ENCODE assay signal across 23 mouse cellular contexts in genomic region chr11:3462846-3463245, GRCm38 (mm10). TPM values are rescaled to one million over a fixed set of nuclear protein-coding genes. Genes with fewer than 3 reads are reported as not detected.
DNase-seq lines count a peak whose midpoint lies in the region; ATAC-seq and TF ChIP-seq lines count a peak whose summit lies in the region.
"Had no signal": no experiment of that assay in that cellular context is flagged by ENCODE, and none has a peak within 500 bp of the region (broad histone marks: within the 10 kb centered on the region; RNA-seq: fewer than 3 reads in every experiment).

No protein-coding gene starts in this region.

- 100% methylated on average over 1 of the region's 1 CpGs for WGBS in kidney, postnatal 0 days

- no peak overlapping the region for H3K9ac ChIP-seq in kidney, postnatal 0 days (ENCODE audit: low read depth, low read length)
- H3K9ac ChIP-seq: embryonic facial prominence, embryonic 12.5 days; embryonic facial prominence, embryonic 15.5 days; forebrain, embryonic 12.5 days had no signal

- ATAC-seq in kidney, postnatal 0 days (replicated peaks; ENCODE audit: low FRiP score, low read depth) = no peak
- ATAC-seq: activated CD4-positive, CD25-positive, alpha-beta regulatory T cell, adult 4 months; forebrain, embryonic 14.5 days; forebrain, embryonic 16.5 days; Patski had no signal

- H3K4me3 ChIP-seq in kidney, postnatal 0 days (replicated peaks; ENCODE audit: low read depth, low read length) = no peak overlapping the region
- no peak overlapping the region for H3K4me3 ChIP-seq in myocyte
- H3K4me3 ChIP-seq: embryonic facial prominence, embryonic 12.5 days; embryonic facial prominence, embryonic 15.5 days; erythroblast, embryonic 14.5 days; forebrain, embryonic 10.5 days; forebrain, embryonic 12.5 days had no signal

- DNase-seq in kidney, postnatal 0 days (ENCODE audit: low spot score) = peak; percentile 52
- DNase-seq in kidney, adult 9 months = no peak
- DNase-seq in NIH3T3 (ENCODE audit: low read depth) = peak; percentile 69
- no peak for DNase-seq in cerebellum, adult 9-10 months
- DNase-seq: adrenal gland, adult 8-10 months; adrenal gland, postnatal 14 days; adrenal gland, postnatal 36 days; cerebellum, adult 11-12 months; cerebellum, adult 2 months; cerebellum, adult 9-11 months; cerebellum, postnatal 14 days; cerebellum, postnatal 36 days; embryo, embryonic 11 days had no signal

- no peak for TF ChIP-seq POLR2A in myocyte (IDR thresholded peaks at IDR 0.05; ENCODE audit: insufficient read length, low read depth)

- no peak for TF ChIP-seq CTCF in kidney, postnatal 0 days (IDR thresholded peaks at IDR 0.05; ENCODE audit: low read depth)

- no peak overlapping the region for H3ac ChIP-seq in myocyte (ENCODE audit: control insufficient read depth, insufficient read length)

- H3K4me2 ChIP-seq in kidney, postnatal 0 days (ENCODE audit: low read length) = no peak overlapping the region
- H3K4me2 ChIP-seq in myocyte (ENCODE audit: low read depth) = peak overlapping the region; percentile 10
- H3K4me2 ChIP-seq: embryonic facial prominence, embryonic 12.5 days; embryonic facial prominence, embryonic 15.5 days; forebrain, embryonic 12.5 days had no signal

- no peaks in the 10 kb centered on the region for H3K36me3 ChIP-seq in kidney, postnatal 0 days (ENCODE audit: insufficient read depth, low read length)
- H3K36me3 ChIP-seq in myocyte (ENCODE audit: control insufficient read depth, insufficient read depth) = no peaks in the 10 kb centered on the region
- H3K36me3 ChIP-seq: embryonic facial prominence, embryonic 12.5 days; embryonic facial prominence, embryonic 15.5 days; forebrain, embryonic 10.5 days; forebrain, embryonic 12.5 days had no signal

- H3K27me3 ChIP-seq in kidney, postnatal 0 days (ENCODE audit: insufficient read depth, low read length) = no peaks in the 10 kb centered on the region
- H3K27me3 ChIP-seq in myocyte (ENCODE audit: control insufficient read depth, insufficient read depth, insufficient read length) = no peaks in the 10 kb centered on the region
- H3K27me3 ChIP-seq: embryonic facial prominence, embryonic 12.5 days; embryonic facial prominence, embryonic 15.5 days; forebrain, embryonic 12.5 days; Patski had no signal

- H3K9me3 ChIP-seq in kidney, postnatal 0 days (replicated peaks; ENCODE audit: low read length) = no peaks in the 10 kb centered on the region
- H3K9me3 ChIP-seq: embryonic facial prominence, embryonic 12.5 days; embryonic facial prominence, embryonic 15.5 days; forebrain, embryonic 10.5 days; forebrain, embryonic 12.5 days had no signal

- no peak overlapping the region; the same call in 1 of the 2 replicates for H3K27ac ChIP-seq in kidney, postnatal 0 days
- H3K27ac ChIP-seq: embryonic facial prominence, embryonic 12.5 days; embryonic facial prominence, embryonic 15.5 days; forebrain, embryonic 10.5 days; forebrain, embryonic 12.5 days had no signal

- no peaks in the 10 kb centered on the region for H3K4me1 ChIP-seq in kidney, postnatal 0 days (replicated peaks; ENCODE audit: insufficient read depth, low read length)
- H3K4me1 ChIP-seq: embryonic facial prominence, embryonic 12.5 days; embryonic facial prominence, embryonic 15.5 days; forebrain, embryonic 10.5 days; forebrain, embryonic 12.5 days had no signal

- no peaks in the 10 kb centered on the region for H3K79me2 ChIP-seq in myocyte (ENCODE audit: control insufficient read depth, insufficient read depth)

TF ChIP-seq in myocyte, 11 proteins besides CTCF, POLR2A, EP300 and RAD21:
- TF ChIP-seq MYOG (IDR thresholded peaks at IDR 0.05; ENCODE audit: control insufficient read depth in 1 of 3, insufficient read depth in 1 of 3, insufficient read length in 2 of 3, low read depth in 2 of 3) = no peak
- no peak for TF ChIP-seq POLR2AphosphoS2 (IDR thresholded peaks at IDR 0.05; ENCODE audit: insufficient read length, low read depth)
- no peak for TF ChIP-seq CEBPB (IDR thresholded peaks at IDR 0.05; ENCODE audit: insufficient read depth, poor library complexity, severe bottlenecking)
- TF ChIP-seq USF1 (IDR thresholded peaks at IDR 0.05; ENCODE audit: low read depth) = no peak
- TF ChIP-seq TCF3 (IDR thresholded peaks at IDR 0.05; ENCODE audit: insufficient read length, low read depth) = no peak
- no peak for TF ChIP-seq MAX (IDR thresholded peaks at IDR 0.05; ENCODE audit: low read depth)
- TF ChIP-seq SRF (IDR thresholded peaks at IDR 0.05; ENCODE audit: control insufficient read depth, insufficient read length, low read depth) = no peak
- no peak for TF ChIP-seq E2F4 (IDR thresholded peaks at IDR 0.05; ENCODE audit: insufficient read depth)
- TF ChIP-seq TCF12 (IDR thresholded peaks at IDR 0.05; ENCODE audit: insufficient read depth, poor library complexity, severe bottlenecking) = no peak
- no peak for TF ChIP-seq MYOD1 (IDR thresholded peaks at IDR 0.05; ENCODE audit: control insufficient read depth in 1 of 3, insufficient read length in 2 of 3, low read depth in 2 of 3)
- no peak for TF ChIP-seq REST (IDR thresholded peaks at IDR 0.05; ENCODE audit: insufficient read depth, insufficient read length)

RNA-seq across cellular contexts. Expression of gene Rnf185, which starts 10.7 kb away (rescaled TPM):
- 37.8 and 39.1 TPM in 2 replicates for polyA plus RNA-seq in kidney, postnatal 0 days (2015; fragmentation: Nextera tagmentation; extraction: Ambion mirVana)
- 47.2 TPM for polyA plus RNA-seq in myocyte (2012; fragmentation: generic; extraction: Trizol)

RNA-seq across cellular contexts. Expression of gene Pla2g3, which starts 25.2 kb away (rescaled TPM):
- polyA plus RNA-seq in kidney, postnatal 0 days (2015; fragmentation: Nextera tagmentation; extraction: Ambion mirVana) = 0.25 and 0.32 TPM in 2 replicates
- 0.62 TPM for polyA plus RNA-seq in myocyte (2012; fragmentation: generic; extraction: Trizol)
- polyA plus RNA-seq: erythroblast, embryonic 14.5 days had no signal

RNA-seq across cellular contexts. Expression of gene Inpp5j, which starts 41.8 kb away (rescaled TPM):
- polyA plus RNA-seq in kidney, postnatal 0 days (2015; fragmentation: Nextera tagmentation; extraction: Ambion mirVana) = 4.5 and 4.7 TPM in 2 replicates
- 5.8 TPM for polyA plus RNA-seq in myocyte (2012; fragmentation: generic; extraction: Trizol)
- polyA plus RNA-seq: activated CD4-positive, CD25-positive, alpha-beta regulatory T cell, adult 4 months; erythroblast, embryonic 14.5 days had no signal

RNA-seq across cellular contexts. Expression of gene Selenom, which starts 51.6 kb away (rescaled TPM):
- 124 and 125 TPM in 2 replicates for polyA plus RNA-seq in kidney, postnatal 0 days (2015; fragmentation: Nextera tagmentation; extraction: Ambion mirVana)
- 270 TPM for polyA plus RNA-seq in myocyte (2012; fragmentation: generic; extraction: Trizol)

RNA-seq across cellular contexts. Expression of gene Limk2, which starts 53.9 kb away (rescaled TPM):
- polyA plus RNA-seq in kidney, postnatal 0 days (2015; fragmentation: Nextera tagmentation; extraction: Ambion mirVana) = 28.8 and 31.8 TPM in 2 replicates
- 37.8 TPM for polyA plus RNA-seq in myocyte (2012; fragmentation: generic; extraction: Trizol)

Comparison
In these comparisons a context has a peak if more than half of its experiments do, and no peak if none do; other contexts are left out.
1. DNase-seq: peak in kidney, postnatal 0 days (single experiment) and NIH3T3 (single experiment); none in kidney, adult 9 months (single experiment) and cerebellum, adult 9-10 months (single experiment).